Mouse (Mus musculus) intestine, postnatal 0 days (tissue): Measurements from ENCODE around the gene Timp3. TPM values are rescaled to one million over a fixed set of nuclear protein-coding genes. Genes with fewer than 3 reads are reported as not detected.

ENCODE experiments used
- ATAC-seq: fragments of 200-750 bp; cut with Nextera tagmentation; 2 replicates; pipeline ENCODE4 v1.8.0; 2017; ENCODE audit warnings: mild to moderate bottlenecking, moderate TSS enrichment, moderate library complexity
- H3K27ac ChIP-seq: fragments of 300-500 bp; sonication (generic); 2 replicates; pipeline ENCODE4 v1.5.1; 2014; ENCODE audit warnings: mild to moderate bottlenecking, low read depth, low read length, moderate library complexity
- H3K27me3 ChIP-seq: fragments of 300-500 bp; sonication (generic); replicated peaks from 2 replicates; pipeline ENCODE4 v1.6.1; 2014; ENCODE audit warnings: low read length, mixed read lengths; ENCODE audit not compliant: control insufficient read depth, insufficient read depth
- H3K36me3 ChIP-seq: fragments of 300-500 bp; sonication (generic); 2 replicates; pipeline ENCODE4 v1.6.1; 2014; ENCODE audit warnings: mild to moderate bottlenecking, moderate library complexity; ENCODE audit not compliant: control insufficient read depth, insufficient read depth
- H3K4me1 ChIP-seq: fragments of 300-500 bp; sonication (generic); replicated peaks from 2 replicates; pipeline ENCODE4 v1.6.1; 2014; ENCODE audit warnings: antibody characterized with exemption, low read length, mixed read lengths; ENCODE audit not compliant: control insufficient read depth, insufficient read depth
- H3K4me2 ChIP-seq: fragments of 300-500 bp; sonication (generic); replicated peaks from 2 replicates; pipeline ENCODE4 v1.6.1; 2014; ENCODE audit warnings: low read depth, mild to moderate bottlenecking, moderate library complexity
- H3K4me3 ChIP-seq: fragments of 300-500 bp; sonication (generic); 2 replicates; pipeline ENCODE4 v1.5.1; 2014; ENCODE audit warnings: low read depth, low read length
- H3K9ac ChIP-seq: fragments of 300-500 bp; sonication (generic); 2 replicates; pipeline ENCODE4 v1.6.1; 2014; ENCODE audit warnings: mild to moderate bottlenecking, low read depth, low read length
- H3K9me3 ChIP-seq: fragments of 300-500 bp; sonication (generic); 2 replicates; pipeline ENCODE4 v1.6.1; 2016; ENCODE audit warnings: mixed run types; ENCODE audit not compliant: control insufficient read depth
- CTCF ChIP-seq: sonication (generic); IDR thresholded peaks from 2 replicates; pipeline ENCODE4 v1.5.1; 2016; ENCODE audit warnings: low read depth, mild to moderate bottlenecking, control low read depth, antibody characterized with exemption, moderate library complexity
- WGBS: fragments of 180-500 bp; shearing (Covaris S2); extraction: QIAGEN DNeasy Blood & Tissue Kit; methylation state at CpG from one replicate; pipeline ENCODE4 v1.1.7; 2014; 5-methylcytosine and 5-hydroxymethylcytosine counted together
- polyA plus RNA-seq: library from polyadenylated mRNA; unstranded; fragments of >200 nt; fragmentation: Nextera tagmentation; extraction: Ambion mirVana; gene quantifications from 2 replicates; pipeline ENCODE4 v1.2.1, GENCODE M21; 2015

Gene Timp3
- polyA plus RNA-seq, 1 experiment from 2014 or later: 24.2 TPM

DNA sequence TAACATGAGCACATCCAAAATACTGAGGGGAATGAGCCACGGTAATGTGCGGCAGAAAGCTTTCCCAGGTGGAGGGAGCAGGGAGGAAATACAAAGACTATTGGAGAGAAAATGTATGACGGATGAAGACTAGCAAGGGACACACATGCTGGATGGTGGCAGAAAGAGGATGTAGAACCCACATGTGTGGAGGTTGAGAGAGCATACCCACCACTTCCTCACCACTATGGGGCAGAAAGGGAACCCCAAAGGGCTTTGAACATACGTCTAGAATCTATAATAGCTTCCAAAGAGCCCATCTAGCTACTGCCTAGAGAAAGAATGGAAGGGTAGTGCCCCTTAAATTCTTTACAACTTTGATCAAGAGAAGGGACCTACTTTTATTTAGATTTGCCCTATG, 85.5 kb downstream of the Timp3 start:
- Histone ChIP-seq H3K27ac (no peak overlapping the region), H3K4me1 (no peaks in the 10 kb centered on the region), H3K27me3 (no peaks in the 10 kb centered on the region), H3K9ac (no peak overlapping the region), H3K36me3 (no peaks in the 10 kb centered on the region), H3K4me2 (no peak overlapping the region), H3K9me3 (no peaks in the 10 kb centered on the region), H3K4me3 (no peak overlapping the region)
- no peak for TF ChIP-seq CTCF
- ATAC-seq: no peak
- 87% methylated on average over 4 of the region's 4 CpGs for WGBS

DNA sequence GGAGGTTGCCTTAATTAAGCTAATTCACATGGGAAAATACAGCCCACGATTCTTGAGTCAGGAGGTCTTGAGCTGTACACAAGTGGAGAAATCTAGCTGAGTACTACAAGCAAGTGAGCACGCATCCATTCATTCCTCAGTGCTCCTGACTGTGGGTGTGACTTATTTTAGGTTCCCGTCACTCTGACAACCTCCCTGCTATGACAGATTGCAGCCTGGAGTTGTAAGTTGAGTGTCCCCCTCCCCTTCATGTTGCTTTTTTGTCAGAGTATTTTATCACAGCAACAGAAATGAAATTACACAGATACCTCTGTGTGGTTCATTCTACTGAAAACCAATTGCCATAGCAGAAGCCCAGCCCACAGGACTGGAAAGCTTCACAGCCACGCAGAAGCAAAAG, 86.1 kb downstream of the Timp3 start:
- WGBS: 74% methylated on average over 4 of the region's 4 CpGs
- H3K9me3 ChIP-seq: no peaks in the 10 kb centered on the region
- H3K4me3 ChIP-seq: no peak overlapping the region
- no peaks in the 10 kb centered on the region for H3K36me3 ChIP-seq
- no peak for TF ChIP-seq CTCF
- no peak overlapping the region for H3K9ac ChIP-seq
- no peak overlapping the region for H3K4me2 ChIP-seq
- H3K27ac ChIP-seq: no peak overlapping the region
- no peak for ATAC-seq
- no peaks in the 10 kb centered on the region for H3K27me3 ChIP-seq
- no peaks in the 10 kb centered on the region for H3K4me1 ChIP-seq

DNA sequence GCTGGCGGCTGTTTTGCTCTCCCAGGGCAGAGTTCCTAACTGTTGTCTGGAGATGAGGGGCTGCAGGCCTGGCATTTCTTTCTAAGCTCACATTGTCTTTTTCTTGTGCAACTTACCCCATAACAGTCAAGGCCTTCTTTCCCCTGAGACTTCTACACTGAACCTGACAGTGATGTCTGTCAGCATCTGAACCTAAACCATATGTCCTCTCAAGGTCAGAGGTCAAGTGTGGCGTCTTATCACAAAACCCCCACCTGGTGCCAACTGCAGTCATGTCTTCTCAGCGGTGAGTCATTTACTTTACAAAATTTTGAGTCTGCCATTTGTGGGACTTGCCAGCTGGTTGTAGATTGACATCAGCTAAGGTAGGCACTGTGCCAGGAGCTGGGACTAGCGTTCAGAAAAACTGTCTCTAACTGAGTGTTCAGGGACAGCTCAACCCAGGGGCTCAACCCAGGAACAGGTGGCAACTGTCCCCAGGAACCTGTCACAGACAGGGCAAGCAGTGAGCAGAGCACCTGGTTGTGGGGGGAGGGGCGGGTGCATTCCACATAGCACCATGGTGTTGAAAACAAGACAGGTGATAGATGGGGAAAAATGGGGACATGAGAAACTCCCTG, 87.8 kb downstream of the Timp3 start:
- H3K4me2 ChIP-seq: no peak overlapping the region
- H3K36me3 ChIP-seq: no peaks in the 10 kb centered on the region
- H3K9ac ChIP-seq: no peak overlapping the region
- no peak for ATAC-seq
- no peaks in the 10 kb centered on the region for H3K9me3 ChIP-seq
- no peaks in the 10 kb centered on the region for H3K27me3 ChIP-seq
- H3K4me1 ChIP-seq: no peaks in the 10 kb centered on the region
- no peak overlapping the region for H3K27ac ChIP-seq
- TF ChIP-seq CTCF: no peak
- H3K4me3 ChIP-seq: no peak overlapping the region
- WGBS: 67% methylated on average over 5 of the region's 5 CpGs

DNA sequence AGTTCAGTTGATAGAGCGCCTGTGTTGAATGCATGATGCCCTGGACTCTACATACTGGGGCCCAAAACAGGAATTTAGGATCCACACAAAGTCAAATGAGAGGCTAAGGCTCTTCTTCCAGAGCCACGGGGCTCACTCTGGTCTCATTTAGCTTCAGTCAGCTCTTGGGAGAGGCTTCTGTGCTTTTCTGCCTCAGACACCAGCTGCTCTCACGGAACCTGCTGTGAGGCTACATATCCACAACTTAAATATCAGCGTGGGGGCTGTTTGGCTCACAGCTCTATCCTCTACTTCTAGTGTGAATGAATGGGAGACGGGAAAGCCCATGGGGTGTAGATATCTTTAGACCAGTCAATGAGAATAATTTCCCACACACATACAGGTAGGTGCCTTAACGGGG, 88.6 kb downstream of the Timp3 start:
- no peak for ATAC-seq
- WGBS: 85% methylated on average over 6 of the region's 6 CpGs
- TF ChIP-seq CTCF: no peak
- no peaks in the 10 kb centered on the region for H3K36me3 ChIP-seq
- H3K27ac ChIP-seq: no peak overlapping the region
- H3K4me3 ChIP-seq: no peak overlapping the region
- no peak overlapping the region for H3K4me2 ChIP-seq
- H3K4me1 ChIP-seq: no peaks in the 10 kb centered on the region
- no peaks in the 10 kb centered on the region for H3K27me3 ChIP-seq
- no peak overlapping the region for H3K9ac ChIP-seq
- no peaks in the 10 kb centered on the region for H3K9me3 ChIP-seq

DNA sequence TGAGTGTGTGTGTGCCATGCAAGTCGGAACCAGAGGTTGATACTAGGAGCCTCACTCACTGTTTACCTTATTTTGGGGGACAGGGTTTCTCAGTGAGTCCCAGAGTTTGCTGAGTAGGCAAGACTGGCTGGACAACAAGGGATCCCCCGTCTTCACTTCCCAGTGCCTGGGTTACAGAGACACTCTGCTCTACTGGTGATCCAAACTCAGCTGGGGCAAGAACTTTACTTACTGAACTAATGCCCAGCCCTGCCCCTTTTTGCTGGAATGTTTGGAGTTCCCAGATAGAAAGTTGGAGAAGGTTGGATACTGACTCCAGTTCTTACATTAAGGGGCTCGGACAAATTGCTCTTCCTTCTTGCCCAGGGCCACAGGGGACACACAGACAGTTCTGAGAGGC, 89.2 kb downstream of the Timp3 start:
- WGBS: 76% methylated on average over 3 of the region's 3 CpGs
- no peaks in the 10 kb centered on the region for H3K27me3 ChIP-seq
- no peaks in the 10 kb centered on the region for H3K9me3 ChIP-seq
- no peak overlapping the region for H3K27ac ChIP-seq
- H3K36me3 ChIP-seq: no peaks in the 10 kb centered on the region
- no peak overlapping the region for H3K9ac ChIP-seq
- no peaks in the 10 kb centered on the region for H3K4me1 ChIP-seq
- no peak overlapping the region for H3K4me3 ChIP-seq
- no peak overlapping the region for H3K4me2 ChIP-seq
- no peak for ATAC-seq
- no peak for TF ChIP-seq CTCF

DNA sequence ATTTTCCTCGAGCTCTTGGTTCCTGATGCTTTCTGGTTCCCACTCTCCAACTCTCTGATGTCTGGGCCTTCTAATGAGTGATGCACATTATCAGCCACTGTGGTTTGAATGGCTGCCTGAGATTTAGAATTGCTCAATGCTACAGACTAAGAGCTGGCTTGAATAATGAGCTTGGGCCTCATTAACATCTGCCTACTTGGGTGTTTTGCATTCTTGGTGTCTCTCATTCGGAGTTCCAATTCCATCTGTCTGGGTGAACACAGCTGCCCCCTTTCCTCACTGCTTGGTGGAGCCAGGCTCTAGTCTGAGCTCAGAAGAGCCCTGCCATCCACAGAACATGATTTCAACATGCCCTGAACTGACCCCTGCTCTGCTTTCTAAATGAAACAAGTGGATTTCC, 89.7 kb downstream of the Timp3 start:
- Histone ChIP-seq H3K9me3 (no peaks in the 10 kb centered on the region), H3K36me3 (no peaks in the 10 kb centered on the region), H3K4me2 (no peak overlapping the region), H3K4me3 (no peak overlapping the region), H3K27ac (no peak overlapping the region), H3K4me1 (no peaks in the 10 kb centered on the region), H3K27me3 (no peaks in the 10 kb centered on the region), H3K9ac (no peak overlapping the region)
- 56% methylated on average over 2 of the region's 2 CpGs for WGBS
- TF ChIP-seq CTCF: no peak
- ATAC-seq: no peak

DNA sequence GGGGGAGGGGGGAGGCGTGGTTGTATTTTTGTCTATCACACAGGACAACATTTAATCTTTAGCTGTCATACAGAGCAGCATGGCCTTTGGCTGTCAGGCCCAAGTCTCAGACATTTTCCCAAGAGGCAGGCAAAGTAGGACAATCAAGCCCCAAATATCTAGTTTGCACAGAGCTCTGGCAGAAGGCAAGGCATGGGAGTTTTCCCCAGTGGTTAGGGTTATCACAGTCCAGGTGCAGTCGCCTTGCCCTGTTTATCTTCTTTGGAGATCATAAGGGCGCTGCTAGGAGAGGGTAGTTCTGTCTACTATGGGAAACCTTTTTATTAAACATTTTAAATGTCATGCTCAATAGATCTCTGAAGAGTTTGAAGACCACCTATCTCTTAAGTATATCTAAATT, 92.2 kb downstream of the Timp3 start:
- H3K36me3 ChIP-seq: no peaks in the 10 kb centered on the region
- no peak overlapping the region for H3K27ac ChIP-seq
- no peak for ATAC-seq
- no peak for TF ChIP-seq CTCF
- no peak overlapping the region for H3K4me2 ChIP-seq
- no peaks in the 10 kb centered on the region for H3K27me3 ChIP-seq
- 77% methylated on average over 3 of the region's 3 CpGs for WGBS
- H3K4me1 ChIP-seq: no peaks in the 10 kb centered on the region
- H3K9ac ChIP-seq: no peak overlapping the region
- no peaks in the 10 kb centered on the region for H3K9me3 ChIP-seq
- no peak overlapping the region for H3K4me3 ChIP-seq
